Mouse (Mus musculus) stomach, postnatal 0 days (tissue): ENCODE data around the gene Dnah8.

Source experiments
- CTCF ChIP-seq: IDR thresholded peaks from 2 replicates; pipeline ENCODE4 v1.5.1; 2016; ENCODE audit warnings: antibody characterized with exemption, low read depth, mild to moderate bottlenecking, moderate library complexity
- EP300 ChIP-seq: optimal IDR thresholded peaks from 2 replicates; pipeline ENCODE3; 2016; ENCODE audit warnings: antibody characterized with exemption

DNA sequence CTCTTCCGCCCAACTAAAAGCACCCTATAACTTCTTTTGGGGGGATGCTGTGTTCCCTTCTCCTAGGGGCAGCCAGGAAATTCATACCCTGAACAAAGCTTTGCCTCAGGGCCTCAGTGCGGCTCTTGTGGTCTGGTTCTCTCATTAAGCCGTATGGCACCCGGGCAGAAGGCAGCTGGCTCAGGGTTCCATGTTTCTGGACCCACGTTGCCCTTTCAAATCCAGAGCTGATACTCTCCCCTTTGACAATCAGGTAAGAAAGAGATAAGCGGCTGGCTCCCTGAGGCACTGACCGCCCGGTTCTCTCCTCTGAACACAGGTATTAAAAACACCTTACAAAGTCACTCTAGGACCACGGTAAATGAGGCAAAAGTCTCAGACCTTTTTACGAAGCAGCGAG lies 17.9 kb upstream of the Dnah8 start:
- TF ChIP-seq CTCF (no peak), EP300 (no peak)
